Mouse (Mus musculus): ENCODE measurements at regions not wholly inside any gene's neighbourhood (a gene's known extent, or its start where the extent isn't known, plus 50 kb on each side); places are given as distances from the start of the nearest gene placed in this dataset.

DNA sequence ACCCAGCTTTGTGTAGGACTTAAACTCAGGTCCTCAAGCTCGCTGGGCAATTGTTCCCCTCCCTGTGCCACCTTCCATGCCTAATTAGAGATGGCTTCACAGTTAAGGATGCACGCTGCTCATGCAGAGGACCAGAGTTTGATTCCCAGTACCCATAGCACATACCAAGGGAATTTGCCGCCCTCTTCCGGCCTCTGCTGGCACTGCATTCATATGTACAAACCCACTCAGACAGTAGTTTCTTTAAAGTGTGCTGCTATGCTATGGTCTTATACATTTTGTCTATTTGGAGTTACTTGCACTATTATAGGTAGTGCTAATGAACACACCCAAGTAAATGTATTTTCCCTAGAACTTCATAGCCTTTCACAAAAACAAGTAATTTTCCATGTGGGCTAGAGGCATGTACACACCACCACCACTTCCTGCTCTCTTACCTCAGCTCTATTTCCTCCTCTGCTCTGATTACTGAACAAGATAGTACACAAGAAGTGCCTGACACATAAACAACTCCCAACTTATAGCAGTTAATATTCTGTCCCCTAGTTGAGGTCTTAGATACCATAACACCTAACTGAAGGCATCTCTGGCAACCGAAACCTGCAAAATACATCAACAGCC, 57.4 kb upstream of the Clint1 start:
- no peaks in the 10 kb centered on the region for H3K36me3 ChIP-seq (ENCODE audit: control insufficient read depth, insufficient read depth, low read length)
- H3K4me1 ChIP-seq (replicated peaks; ENCODE audit: control insufficient read depth, insufficient read depth, low read length), result peaks cover 3% of the 10 kb centered on the region; the same call in 1 of the 2 replicates
- no peak overlapping the region for H3K9ac ChIP-seq (ENCODE audit: low read length)

DNA sequence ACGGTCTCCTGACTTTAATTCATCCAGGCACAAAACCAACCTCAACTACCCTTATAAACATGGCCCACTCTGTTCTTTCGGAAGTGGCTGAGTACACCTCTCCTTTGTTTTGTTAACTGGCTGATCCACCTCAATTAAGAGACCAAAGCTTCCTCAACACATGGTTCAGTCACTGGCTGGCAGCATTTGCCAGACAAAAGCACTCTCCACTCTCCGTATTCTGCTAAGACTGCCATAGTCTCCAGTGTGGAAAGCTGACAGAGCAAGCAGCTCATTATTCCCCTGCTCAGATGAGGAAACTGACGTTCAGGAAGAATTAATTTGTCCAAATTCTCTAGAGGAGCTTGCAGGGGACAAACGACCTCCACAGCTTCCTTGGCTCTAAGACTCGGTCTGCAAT, 56.5 kb upstream of the Clint1 start:
- DNase-seq (ENCODE audit: low spot score) (no peak), ATAC-seq (replicated peaks; ENCODE audit: low FRiP score) (no peak)
- Histone ChIP-seq H3K4me3 (ENCODE audit: low read depth, low read length) (no peak overlapping the region), H3K4me2 (ENCODE audit: low read depth, low read length, severe bottlenecking) (no peak overlapping the region), H3K9me3 (ENCODE audit: control insufficient read depth, low read length) (no peaks in the 10 kb centered on the region), H3K27ac (ENCODE audit: low read depth, low read length) (no peak overlapping the region), H3K9ac (ENCODE audit: low read length) (no peak overlapping the region), H3K36me3 (ENCODE audit: control insufficient read depth, insufficient read depth, low read length) (no peaks in the 10 kb centered on the region), H3K4me1 (replicated peaks; ENCODE audit: control insufficient read depth, insufficient read depth, low read length) (peaks cover 3% of the 10 kb centered on the region; the same call in 1 of the 2 replicates), H3K27me3 (ENCODE audit: control insufficient read depth, insufficient read depth, low read length) (no peaks in the 10 kb centered on the region)
- 34% methylated on average over 6 of the region's 6 CpGs for whole genome bisulfite sequencing

More for the DNA sequence above, 57.4 kb upstream of the Clint1 start:
- DNase-seq (ENCODE audit: low spot score) (no peak), ATAC-seq (replicated peaks; ENCODE audit: low FRiP score) (no peak)
- no peaks in the 10 kb centered on the region for H3K27me3 ChIP-seq (ENCODE audit: control insufficient read depth, insufficient read depth, low read length)
- no peaks in the 10 kb centered on the region for H3K9me3 ChIP-seq (ENCODE audit: control insufficient read depth, low read length)
- no peak overlapping the region for H3K4me3 ChIP-seq (ENCODE audit: low read depth, low read length)
- H3K4me2 ChIP-seq (ENCODE audit: low read depth, low read length, severe bottlenecking), result no peak overlapping the region
- 72% methylated on average over 5 of the region's 5 CpGs for WGBS
- no peak overlapping the region for H3K27ac ChIP-seq (ENCODE audit: low read depth, low read length)

- H3K4me1 ChIP-seq (replicated peaks; ENCODE audit: control insufficient read depth, insufficient read depth, low read length), result peaks cover 3% of the 10 kb centered on the region; the same call in 1 of the 2 replicates
- WGBS, result 9% methylated on average over 3 of the region's 3 CpGs
- peak; percentile 81 for DNase-seq (ENCODE audit: low spot score)
- ATAC-seq (replicated peaks; ENCODE audit: low FRiP score), result 0 out of 2 replicates have a peak, but pooled peaks have one; percentile 51
- no peak overlapping the region for H3K4me2 ChIP-seq (ENCODE audit: low read depth, low read length, severe bottlenecking)
- H3K36me3 ChIP-seq (ENCODE audit: control insufficient read depth, insufficient read depth, low read length), result no peaks in the 10 kb centered on the region
- no peaks in the 10 kb centered on the region for H3K9me3 ChIP-seq (ENCODE audit: control insufficient read depth, low read length)
- H3K27ac ChIP-seq (ENCODE audit: low read depth, low read length), result no peak overlapping the region
- no peaks in the 10 kb centered on the region for H3K27me3 ChIP-seq (ENCODE audit: control insufficient read depth, insufficient read depth, low read length)
- no peak overlapping the region for H3K4me3 ChIP-seq (ENCODE audit: low read depth, low read length)
- no peak overlapping the region for H3K9ac ChIP-seq (ENCODE audit: low read length)
Observed at GRCm38 (mm10) chr11:45795731-45796130, 56.1 kb upstream of the Clint1 start.

DNA sequence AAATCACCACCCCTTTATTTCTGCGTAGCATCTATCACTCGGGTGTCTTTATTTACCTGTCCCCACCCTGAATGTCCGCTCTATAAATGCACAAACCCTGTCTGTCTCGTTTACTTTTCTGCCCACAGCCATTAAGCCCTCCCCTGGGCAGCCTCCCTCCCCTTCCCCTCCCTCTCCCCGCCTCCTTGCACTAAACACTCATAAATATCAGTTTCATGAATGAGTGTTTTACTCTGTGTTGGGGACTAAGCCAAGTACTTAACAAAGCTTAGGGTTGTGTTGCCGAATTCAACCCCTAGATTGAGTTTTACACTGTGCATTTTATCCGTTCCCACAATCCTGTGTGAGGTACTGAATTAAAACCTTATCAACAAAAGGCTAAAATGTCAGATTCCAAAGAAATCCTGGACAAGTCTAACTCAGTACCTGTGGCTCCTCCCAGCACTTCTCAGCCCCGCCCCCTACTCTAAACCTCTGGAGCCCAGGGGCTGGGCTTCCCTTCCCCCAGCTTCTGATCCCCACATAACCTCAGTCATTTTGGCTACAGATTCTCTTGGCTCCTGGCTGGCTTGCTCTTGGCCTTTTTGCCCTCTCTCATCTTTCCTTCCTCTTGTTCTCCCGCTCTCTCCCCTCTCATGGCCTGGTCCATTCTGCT, 52.0 kb upstream of the Clint1 start:
- no peaks in the 10 kb centered on the region for H3K27me3 ChIP-seq (ENCODE audit: control insufficient read depth, insufficient read depth, low read length)
- H3K27ac ChIP-seq (ENCODE audit: low read depth, low read length), result no peak overlapping the region
- DNase-seq (ENCODE audit: low spot score), result no peak
- ATAC-seq (replicated peaks; ENCODE audit: low FRiP score), result peak; percentile 33
- H3K36me3 ChIP-seq (ENCODE audit: control insufficient read depth, insufficient read depth, low read length), result no peaks in the 10 kb centered on the region
- peak overlapping the region; percentile 5; the same call in 1 of the 2 replicates for H3K4me2 ChIP-seq (ENCODE audit: low read depth, low read length, severe bottlenecking)
- no peak overlapping the region for H3K4me3 ChIP-seq (ENCODE audit: low read depth, low read length)
- peaks cover 3% of the 10 kb centered on the region; the same call in 1 of the 2 replicates for H3K4me1 ChIP-seq (replicated peaks; ENCODE audit: control insufficient read depth, insufficient read depth, low read length)
- WGBS, result 27% methylated on average over 9 of the region's 9 CpGs
- H3K9me3 ChIP-seq (ENCODE audit: control insufficient read depth, low read length), result no peaks in the 10 kb centered on the region
- H3K9ac ChIP-seq (ENCODE audit: low read length), result no peak overlapping the region

All from forebrain, embryonic 11.5 days (tissue).